Mouse (Mus musculus) embryonic facial prominence, embryonic 15.5 days (tissue): ENCODE data around the gene Rhot2. TPM values are rescaled to one million over a fixed set of nuclear protein-coding genes. Genes with fewer than 3 reads are reported as not detected.

Experiments used
- ATAC-seq: fragments of 200-750 bp; cut with Nextera tagmentation; 2 replicates; pipeline ENCODE4 v1.8.0; 2017; ENCODE audit warnings: low read depth, moderate TSS enrichment; ENCODE audit not compliant: insufficient number of reproducible peaks, low FRiP score, low TSS enrichment
- H3K27ac ChIP-seq: fragments of 300-500 bp; sonication (generic); replicated peaks from 2 replicates; pipeline ENCODE4 v1.5.1; 2015; ENCODE audit warnings: mild to moderate bottlenecking, inconsistent platforms
- H3K27me3 ChIP-seq: fragments of 300-500 bp; sonication (generic); 2 replicates; pipeline ENCODE4 v1.6.1; 2015; ENCODE audit warnings: inconsistent platforms
- H3K36me3 ChIP-seq: fragments of 300-500 bp; sonication (generic); 2 replicates; pipeline ENCODE4 v1.6.1; 2015; ENCODE audit warnings: mild to moderate bottlenecking, inconsistent platforms
- H3K4me1 ChIP-seq: fragments of 300-500 bp; sonication (generic); 2 replicates; pipeline ENCODE4 v1.6.1; 2015; ENCODE audit warnings: inconsistent platforms
- H3K4me2 ChIP-seq: fragments of 300-500 bp; sonication (generic); replicated peaks from 2 replicates; pipeline ENCODE4 v1.6.1; 2015; ENCODE audit warnings: mild to moderate bottlenecking, inconsistent platforms
- H3K4me3 ChIP-seq: fragments of 300-500 bp; sonication (generic); replicated peaks from 2 replicates; pipeline ENCODE4 v1.5.1; 2015; ENCODE audit warnings: mild to moderate bottlenecking, inconsistent platforms
- H3K9ac ChIP-seq: fragments of 300-500 bp; sonication (generic); 2 replicates; pipeline ENCODE4 v1.6.1; 2015; ENCODE audit warnings: inconsistent platforms
- H3K9me3 ChIP-seq: fragments of 300-500 bp; sonication (generic); replicated peaks from 2 replicates; pipeline ENCODE4 v1.6.1; 2016; ENCODE audit warnings: inconsistent platforms
- WGBS: fragments of 180-500 bp; shearing (Covaris S2); methylation state at CpG from one replicate; pipeline ENCODE4 v1.1.7; 2015; 5-methylcytosine and 5-hydroxymethylcytosine counted together
- polyA plus RNA-seq: library from polyadenylated mRNA; unstranded; fragments of >200 nt; fragmentation: Nextera tagmentation; extraction: Ambion mirVana; gene quantifications from 2 replicates; pipeline ENCODE4 v1.2.1, GENCODE M21; 2015

The Rhot2 gene
- polyA plus RNA-seq, 1 experiment from 2014 or later, result 24.5 TPM

DNA sequence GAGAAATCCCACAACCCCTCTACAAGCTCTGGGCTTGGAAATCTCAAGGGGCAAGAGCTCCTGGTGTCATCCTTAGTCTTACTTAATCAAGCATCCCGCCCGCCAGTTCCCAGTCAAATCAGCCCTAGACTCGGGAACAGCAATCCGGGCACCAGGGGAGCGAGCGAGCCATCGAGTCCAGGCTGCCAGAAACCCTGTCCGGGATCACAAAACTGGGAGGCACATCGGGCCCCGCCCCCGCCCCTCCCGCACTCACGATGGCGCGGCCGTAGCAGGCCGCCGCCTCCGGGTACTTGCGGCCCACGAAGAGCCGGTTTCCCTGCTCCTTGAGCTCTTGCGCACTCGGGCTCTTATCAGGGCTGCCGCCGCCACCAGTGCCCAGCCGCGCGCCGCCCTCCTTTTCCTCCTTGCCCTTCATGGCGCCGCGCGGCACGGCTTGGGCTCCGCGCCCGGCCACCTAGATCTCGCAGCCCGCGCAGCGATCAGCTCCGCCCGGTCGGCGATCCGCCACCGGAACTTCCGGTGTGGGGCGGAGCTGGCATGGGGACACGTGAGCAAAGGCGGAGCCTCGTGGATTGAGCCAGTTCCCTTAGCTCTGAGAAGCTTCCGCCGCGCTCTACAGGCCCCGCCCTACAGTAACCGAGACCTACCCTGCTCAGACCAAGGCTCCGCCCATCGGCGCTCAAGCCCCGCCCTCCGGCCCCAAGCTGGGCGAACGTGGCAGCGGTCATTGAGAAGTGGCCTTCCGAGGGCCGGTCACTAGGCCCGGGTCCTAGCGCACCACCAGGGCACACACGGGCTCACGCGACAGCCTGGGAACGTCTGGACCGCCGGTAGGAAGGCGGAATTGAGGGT lies 12.0 kb downstream of the Rhot2 start:
- under 1% methylated on average over 77 of the region's 77 CpGs for WGBS
- H3K36me3 ChIP-seq, result peaks cover 30% of the 10 kb centered on the region
- H3K27ac ChIP-seq, result peak overlapping the region; percentile 97
- no peaks in the 10 kb centered on the region for H3K27me3 ChIP-seq
- peak; percentile 94 for ATAC-seq
- peak overlapping the region; percentile 86 for H3K4me3 ChIP-seq
- peak overlapping the region; percentile 87 for H3K9ac ChIP-seq
- H3K9me3 ChIP-seq, result no peaks in the 10 kb centered on the region
- H3K4me1 ChIP-seq, result peaks cover 84% of the 10 kb centered on the region
- H3K4me2 ChIP-seq, result peak overlapping the region; percentile 93

DNA sequence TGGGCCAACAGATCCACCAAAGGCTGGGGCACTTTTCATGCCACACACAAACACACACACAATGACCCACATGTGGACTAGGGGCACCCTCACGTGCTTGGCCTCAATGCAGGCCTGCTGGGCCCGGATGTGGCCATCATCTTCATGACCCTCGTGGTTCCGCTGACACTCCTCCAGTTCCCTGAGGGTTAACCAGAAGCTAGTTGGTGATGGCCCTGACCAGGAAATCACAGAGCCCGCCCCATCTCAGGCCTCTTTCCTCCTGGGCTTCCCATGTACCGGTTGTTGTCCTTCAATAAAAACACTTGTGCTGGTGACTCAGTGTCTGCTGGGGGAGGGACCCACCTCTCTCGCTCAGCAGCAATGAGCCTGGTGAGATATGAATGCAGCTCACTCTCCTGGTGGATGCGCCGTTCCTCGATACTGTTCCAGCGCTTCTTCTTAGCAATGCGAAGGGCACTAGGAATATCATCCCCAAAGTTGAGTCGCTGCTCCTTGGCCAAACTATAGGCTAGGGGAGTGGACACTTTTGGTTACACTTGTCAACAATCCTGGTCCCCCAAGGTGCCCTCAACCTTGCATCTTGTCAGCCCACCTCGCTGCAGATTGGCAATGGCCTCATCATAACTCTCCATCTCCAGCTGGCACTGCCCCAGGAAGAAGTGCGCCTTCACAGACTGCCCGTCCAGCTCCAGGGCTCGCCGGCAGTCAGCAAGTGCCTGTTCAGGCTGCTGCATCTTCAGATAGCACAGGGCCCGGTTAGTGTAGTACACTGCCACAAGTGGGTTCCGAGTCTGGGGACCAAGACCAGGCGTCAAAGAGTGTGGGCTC lies 13.0 kb downstream of the Rhot2 start:
- Histone ChIP-seq H3K4me1 (peaks cover 78% of the 10 kb centered on the region), H3K4me3 (peak overlapping the region; percentile 86), H3K27ac (peak overlapping the region; percentile 97), H3K27me3 (no peaks in the 10 kb centered on the region), H3K9me3 (no peaks in the 10 kb centered on the region), H3K9ac (peak overlapping the region; percentile 87), H3K36me3 (peaks cover 39% of the 10 kb centered on the region), H3K4me2 (peak overlapping the region; percentile 93)
- ATAC-seq, result no peak
- 53% methylated on average over 21 of the region's 21 CpGs for WGBS

DNA sequence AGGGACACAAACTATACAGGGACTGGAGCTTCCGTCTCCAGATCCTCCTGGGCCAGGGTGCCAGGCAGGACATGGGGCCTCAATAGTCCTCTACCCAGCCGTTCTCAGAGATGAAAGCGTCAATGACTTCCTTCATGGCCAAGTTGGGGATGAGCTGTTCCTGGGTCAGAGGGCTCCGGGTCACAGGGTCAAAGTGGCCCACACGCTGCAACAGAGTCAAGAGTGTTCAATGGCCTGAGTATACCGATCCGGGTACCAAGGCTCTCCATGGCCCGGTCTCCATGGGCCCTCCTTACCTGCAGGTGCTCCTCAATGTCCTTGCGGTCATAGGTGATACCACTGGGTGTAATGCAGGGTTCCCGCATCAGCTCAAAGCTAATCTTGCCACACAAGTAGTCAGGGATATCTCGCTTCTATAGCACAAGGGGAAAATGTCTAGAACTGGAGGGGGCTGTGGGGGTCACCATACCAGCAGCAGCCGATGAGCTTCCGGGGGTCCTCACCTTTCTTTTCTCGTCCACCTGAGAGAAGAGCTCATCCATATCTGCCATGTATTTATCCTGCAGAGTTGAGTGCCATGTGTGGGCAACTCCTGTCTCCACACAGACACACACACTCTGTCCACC lies 13.7 kb downstream of the Rhot2 start:
- peaks cover 71% of the 10 kb centered on the region for H3K4me1 ChIP-seq
- peak overlapping the region; percentile 93 for H3K4me2 ChIP-seq
- 81% methylated on average over 14 of the region's 14 CpGs for WGBS
- H3K36me3 ChIP-seq, result peaks cover 46% of the 10 kb centered on the region
- ATAC-seq, result no peak
- H3K4me3 ChIP-seq, result peak overlapping the region; percentile 86
- no peak overlapping the region for H3K27ac ChIP-seq
- H3K9me3 ChIP-seq, result no peaks in the 10 kb centered on the region
- H3K27me3 ChIP-seq, result no peaks in the 10 kb centered on the region
- H3K9ac ChIP-seq, result no peak overlapping the region

DNA sequence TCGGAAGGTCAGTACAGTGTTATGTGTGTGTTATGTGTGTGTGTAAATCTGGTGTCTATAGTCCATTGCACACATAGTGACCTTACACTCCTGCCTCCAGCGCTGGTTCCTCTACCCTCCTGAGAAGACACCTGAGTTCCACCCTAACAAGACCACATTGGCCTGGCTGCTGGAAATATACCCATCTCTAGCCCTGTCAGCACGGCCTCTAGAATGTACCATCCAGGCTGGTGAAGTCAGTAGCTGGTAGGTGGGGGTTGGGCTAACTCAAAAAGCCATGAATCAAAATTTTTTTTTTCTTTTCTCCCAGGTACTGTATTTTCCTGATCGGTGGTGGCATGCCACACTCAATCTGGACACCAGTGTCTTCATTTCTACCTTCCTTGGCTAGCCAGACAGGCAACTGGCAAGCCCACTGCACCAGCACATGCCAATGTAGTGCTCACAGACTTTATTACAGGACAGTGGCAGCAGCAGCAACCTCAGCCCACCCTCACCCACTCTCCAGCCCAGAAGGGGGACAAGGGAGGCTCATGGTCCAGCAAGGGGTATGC lies 14.4 kb downstream of the Rhot2 start:
- Histone ChIP-seq H3K36me3 (peaks cover 47% of the 10 kb centered on the region), H3K4me3 (peak overlapping the region; percentile 54), H3K4me1 (peaks cover 71% of the 10 kb centered on the region), H3K9me3 (no peaks in the 10 kb centered on the region), H3K9ac (no peak overlapping the region), H3K27me3 (no peaks in the 10 kb centered on the region), H3K27ac (no peak overlapping the region), H3K4me2 (peak overlapping the region; percentile 73)
- 86% methylated on average over 4 of the region's 4 CpGs for WGBS
- ATAC-seq, result no peak

DNA sequence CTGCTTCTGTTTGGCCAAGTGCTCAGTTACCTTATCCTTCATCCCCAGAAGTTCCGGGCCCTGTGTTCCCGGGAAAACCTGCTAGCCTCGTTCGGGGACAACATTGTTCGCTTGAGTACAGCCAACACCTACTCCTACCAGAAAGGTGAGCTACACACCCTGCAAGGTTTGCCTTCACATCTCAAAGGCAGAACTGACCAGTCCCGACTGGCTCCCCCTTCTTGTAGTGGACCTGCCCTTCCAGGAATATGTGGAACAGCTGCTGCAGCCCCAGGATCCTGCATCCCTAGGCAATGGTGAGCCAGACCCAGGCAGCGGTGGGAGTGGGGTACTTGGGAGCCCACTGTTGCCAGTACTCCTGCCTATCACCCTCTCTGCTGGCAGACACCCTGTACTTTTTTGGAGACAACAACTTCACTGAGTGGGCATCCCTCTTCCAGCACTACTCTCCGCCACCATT lies 15.1 kb downstream of the Rhot2 start:
- Histone ChIP-seq H3K4me1 (peaks cover 71% of the 10 kb centered on the region), H3K27ac (peak overlapping the region; percentile 94), H3K4me2 (peak overlapping the region; percentile 73), H3K36me3 (peaks cover 45% of the 10 kb centered on the region), H3K9ac (peak overlapping the region; percentile 54), H3K4me3 (peak overlapping the region; percentile 54), H3K27me3 (no peaks in the 10 kb centered on the region), H3K9me3 (no peaks in the 10 kb centered on the region)
- WGBS, result 36% methylated on average over 8 of the region's 8 CpGs
- ATAC-seq, result no peak

DNA sequence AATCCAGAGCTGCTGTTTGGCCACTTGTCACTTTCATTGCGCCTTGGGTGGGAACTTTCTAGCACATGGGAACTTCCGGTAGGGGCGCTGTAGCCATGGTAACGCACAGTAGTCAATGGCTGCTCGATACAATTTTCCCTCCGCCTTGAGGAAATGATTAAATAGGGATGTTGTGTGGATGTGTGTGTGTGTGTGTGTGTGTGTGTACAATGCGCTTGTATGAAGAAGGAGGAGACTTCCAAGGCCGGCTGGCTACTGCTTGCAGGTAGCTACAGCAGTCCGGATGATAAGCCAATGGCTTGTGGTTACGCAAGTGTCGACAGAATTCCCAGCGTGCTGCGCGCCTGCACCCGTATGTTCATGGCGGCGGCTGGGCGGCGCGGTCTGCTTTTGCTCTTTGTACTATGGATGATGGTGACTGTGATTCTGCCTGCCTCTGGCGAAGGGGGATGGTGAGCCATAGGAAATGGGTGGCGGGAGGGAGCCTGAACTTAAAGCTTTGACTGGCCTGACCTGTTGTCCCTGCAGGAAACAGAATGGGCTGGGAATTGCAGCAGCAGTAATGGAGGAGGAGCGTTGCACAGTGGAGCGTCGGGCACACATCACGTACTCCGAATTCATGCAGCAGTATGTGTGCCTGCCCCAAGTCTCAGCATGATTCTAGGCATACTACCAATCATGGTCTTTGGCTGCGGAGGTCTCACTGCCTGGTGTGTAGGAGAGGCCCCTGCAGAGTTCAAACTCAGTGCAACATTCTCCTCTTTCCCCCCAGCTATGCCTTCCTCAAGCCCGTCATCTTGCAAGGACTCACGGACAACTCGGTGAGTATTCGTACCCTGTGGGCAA lies 15.7 kb downstream of the Rhot2 start, which contains the start of gene Jmjd8:
Jmjd8 (plus strand) TSS at position 156 of the 846 bp plus-strand sequence.
- Histone ChIP-seq H3K36me3 (peaks cover 45% of the 10 kb centered on the region), H3K27me3 (no peaks in the 10 kb centered on the region), H3K9me3 (no peaks in the 10 kb centered on the region), H3K4me1 (peaks cover 71% of the 10 kb centered on the region), H3K4me3 (peak within 1 kb of the TSS; percentile 54), H3K4me2 (peak within 1 kb of the TSS; percentile 73), H3K9ac (peak within 1 kb of the TSS; percentile 54), H3K27ac (peak within 1 kb of the TSS; percentile 94)
- WGBS, result under 1% methylated on average over 32 of the region's 32 CpGs
- no peak for ATAC-seq

DNA sequence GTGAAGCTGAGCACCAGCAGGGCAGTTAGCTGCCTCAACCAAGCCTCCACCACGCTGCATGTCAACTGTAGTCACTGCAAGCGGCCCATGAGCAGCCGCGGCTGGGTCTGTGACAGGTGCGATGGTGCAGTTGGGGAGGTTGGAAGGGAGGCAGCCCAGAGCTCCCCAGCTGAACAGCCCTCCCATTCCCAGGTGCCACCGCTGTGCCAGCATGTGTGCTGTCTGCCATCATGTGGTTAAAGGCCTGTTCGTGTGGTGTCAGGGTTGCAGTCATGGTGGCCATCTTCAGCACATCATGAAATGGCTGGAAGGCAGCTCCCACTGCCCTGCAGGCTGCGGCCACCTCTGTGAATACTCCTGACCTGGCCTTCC lies 16.4 kb downstream of the Rhot2 start:
- 79% methylated on average over 8 of the region's 8 CpGs for WGBS
- Histone ChIP-seq H3K4me3 (peak overlapping the region; percentile 54), H3K9ac (peak overlapping the region; percentile 54; the same call in 1 of the 2 replicates), H3K27me3 (no peaks in the 10 kb centered on the region), H3K36me3 (peaks cover 45% of the 10 kb centered on the region), H3K4me2 (peak overlapping the region; percentile 73), H3K4me1 (peaks cover 70% of the 10 kb centered on the region), H3K27ac (peak overlapping the region; percentile 94), H3K9me3 (no peaks in the 10 kb centered on the region)
- no peak for ATAC-seq

DNA sequence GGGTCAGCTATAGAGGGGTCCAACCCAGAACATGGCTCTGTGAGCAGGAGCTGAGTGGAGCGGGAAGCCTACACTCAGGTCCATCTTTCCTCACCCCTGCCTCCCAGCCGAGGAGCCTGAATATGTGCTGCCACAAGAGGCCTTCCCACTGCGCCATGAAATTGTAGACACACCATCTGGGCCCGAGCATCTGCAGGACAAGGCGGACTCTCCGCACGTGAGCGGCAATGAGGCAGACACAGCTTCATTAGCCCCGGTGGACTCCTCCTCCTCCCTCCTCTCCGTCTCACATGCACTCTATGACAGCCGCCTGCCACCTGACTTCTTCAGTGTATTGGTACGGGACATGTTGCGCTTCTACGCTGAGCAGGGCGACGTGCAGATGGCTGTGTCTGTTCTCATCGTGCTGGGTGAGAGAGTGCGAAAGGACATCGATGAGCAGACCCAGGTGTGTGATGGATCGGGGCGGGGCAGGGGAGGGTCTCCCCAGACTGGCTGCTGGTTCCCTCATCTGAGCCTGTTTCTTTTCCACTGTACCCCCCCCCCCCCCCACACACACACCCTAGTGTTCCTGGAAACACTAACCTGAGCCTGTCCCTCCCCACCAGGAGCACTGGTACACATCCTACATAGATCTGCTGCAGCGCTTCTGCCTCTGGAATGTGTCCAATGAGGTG lies 17.0 kb downstream of the Rhot2 start:
- H3K27ac ChIP-seq, result no peak overlapping the region
- 88% methylated on average over 22 of the region's 22 CpGs for WGBS
- peaks cover 72% of the 10 kb centered on the region for H3K4me1 ChIP-seq
- peak overlapping the region; percentile 73; the same call in 1 of the 2 replicates for H3K4me2 ChIP-seq
- H3K36me3 ChIP-seq, result peaks cover 45% of the 10 kb centered on the region
- no peak overlapping the region for H3K9ac ChIP-seq
- no peaks in the 10 kb centered on the region for H3K9me3 ChIP-seq
- ATAC-seq, result no peak
- no peaks in the 10 kb centered on the region for H3K27me3 ChIP-seq
- peak overlapping the region; percentile 54; the same call in 1 of the 2 replicates for H3K4me3 ChIP-seq

DNA sequence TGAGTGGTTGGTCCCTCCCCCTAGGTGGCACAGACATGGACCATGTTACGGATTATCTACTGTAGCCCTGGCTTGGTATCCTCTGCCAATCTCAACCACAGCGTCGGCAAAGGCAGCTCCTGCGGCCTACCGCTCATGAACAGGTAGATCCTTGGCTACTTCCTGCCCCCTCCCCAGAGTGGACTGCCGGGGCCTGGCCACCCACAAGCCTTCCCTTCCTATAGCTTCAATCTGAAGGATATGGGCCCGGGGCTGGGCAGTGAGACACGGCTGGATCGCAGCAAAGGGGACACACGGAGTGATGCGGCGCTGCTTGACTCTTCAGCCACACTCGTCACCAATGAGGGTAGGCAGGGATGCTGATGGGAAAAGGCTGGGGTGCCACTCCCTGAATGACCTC lies 17.6 kb downstream of the Rhot2 start:
- 0 out of 2 replicates have a peak, but pooled peaks cover under 1% of the 10 kb centered on the region for H3K27me3 ChIP-seq
- ATAC-seq, result no peak
- H3K4me2 ChIP-seq, result no peak overlapping the region; the same call in 1 of the 2 replicates
- H3K9ac ChIP-seq, result no peak overlapping the region
- no peak overlapping the region for H3K4me3 ChIP-seq
- no peaks in the 10 kb centered on the region for H3K9me3 ChIP-seq
- peaks cover 70% of the 10 kb centered on the region for H3K4me1 ChIP-seq
- H3K36me3 ChIP-seq, result peaks cover 45% of the 10 kb centered on the region
- 97% methylated on average over 13 of the region's 13 CpGs for WGBS
- no peak overlapping the region for H3K27ac ChIP-seq
